ENCODE assay signal across 7 mouse cellular contexts in genomic region chr12:76533377-76534222, GRCm38 (mm10). TPM values are rescaled to one million over a fixed set of nuclear protein-coding genes. Genes with fewer than 3 reads are reported as not detected.
DNase-seq lines count a peak whose midpoint lies in the region; ATAC-seq and TF ChIP-seq lines count a peak whose summit lies in the region.

No protein-coding gene starts in this region.

- peak; percentile 53; the same call in 1 of the 2 replicates for TF ChIP-seq POLR2A in liver, adult 2 months (IDR thresholded peaks at IDR 0.05; ENCODE audit: extremely low read depth, insufficient read depth, low read length)

- peak overlapping the region; percentile 98 for H3K4me2 ChIP-seq in intestine, embryonic 14.5 days (ENCODE audit: low read length)
- H3K4me2 ChIP-seq in midbrain, postnatal 0 days (ENCODE audit: low read depth, low read length, poor library complexity, severe bottlenecking) = peak overlapping the region; percentile 98
- peak overlapping the region; percentile 77 for H3K4me2 ChIP-seq in stomach, embryonic 14.5 days (replicated peaks; ENCODE audit: low read depth, low read length)

- peak overlapping the region; percentile 87 for H3K27ac ChIP-seq in intestine, embryonic 14.5 days (ENCODE audit: low read depth)
- H3K27ac ChIP-seq in liver, adult 2 months (replicated peaks; ENCODE audit: insufficient read depth, low read depth, low read length) = peak overlapping the region; percentile 94
- no peak overlapping the region for H3K27ac ChIP-seq in midbrain, postnatal 0 days (ENCODE audit: low read depth, low read length)
- peak overlapping the region; percentile 88 for H3K27ac ChIP-seq in stomach, embryonic 14.5 days (ENCODE audit: low read length)

- no peak for TF ChIP-seq CTCF in liver, adult 2 months (IDR thresholded peaks at IDR 0.05; ENCODE audit: low read depth, low read length)
- TF ChIP-seq CTCF in midbrain, postnatal 0 days (IDR thresholded peaks at IDR 0.05) = no peak

- peaks cover 16% of the 10 kb centered on the region for H3K27me3 ChIP-seq in intestine, embryonic 14.5 days (replicated peaks; ENCODE audit: control insufficient read depth, insufficient read depth, low read length)
- H3K27me3 ChIP-seq in liver, adult 2 months (ENCODE audit: control insufficient read depth, insufficient read depth, low read length) = no peaks in the 10 kb centered on the region
- H3K27me3 ChIP-seq in midbrain, postnatal 0 days (ENCODE audit: insufficient read depth, low read length) = peaks cover 40% of the 10 kb centered on the region
- peaks cover 3% of the 10 kb centered on the region; the same call in 1 of the 2 replicates for H3K27me3 ChIP-seq in stomach, embryonic 14.5 days (ENCODE audit: control insufficient read depth, insufficient read depth, low read length)

- no peaks in the 10 kb centered on the region for H3K36me3 ChIP-seq in intestine, embryonic 14.5 days (ENCODE audit: control insufficient read depth, insufficient read depth, low read length)
- no peaks in the 10 kb centered on the region for H3K36me3 ChIP-seq in liver, adult 2 months (ENCODE audit: control insufficient read depth, insufficient read depth, low read length)
- H3K36me3 ChIP-seq in midbrain, postnatal 0 days (ENCODE audit: insufficient read depth, low read length) = no peaks in the 10 kb centered on the region
- H3K36me3 ChIP-seq in stomach, embryonic 14.5 days (ENCODE audit: control insufficient read depth, insufficient read depth, low read length) = no peaks in the 10 kb centered on the region

- intact Hi-C loops in gastrocnemius, postnatal 36 days (cut with DNase I) = no loop called here

- no peaks in the 10 kb centered on the region for H3K9me3 ChIP-seq in intestine, embryonic 14.5 days (ENCODE audit: control insufficient read depth, low read length)
- H3K9me3 ChIP-seq in midbrain, postnatal 0 days (ENCODE audit: low read length) = no peaks in the 10 kb centered on the region
- no peaks in the 10 kb centered on the region for H3K9me3 ChIP-seq in stomach, embryonic 14.5 days (ENCODE audit: control insufficient read depth, low read depth, low read length)

- WGBS in intestine, embryonic 14.5 days = under 1% methylated on average over 72 of the region's 74 CpGs
- under 1% methylated on average over 72 of the region's 74 CpGs for WGBS in liver, adult 2 months
- under 1% methylated on average over 52 of the region's 74 CpGs for WGBS in midbrain, postnatal 0 days
- under 1% methylated on average over 74 of the region's 74 CpGs for WGBS in stomach, embryonic 14.5 days

- H3K4me1 ChIP-seq in intestine, embryonic 14.5 days (replicated peaks; ENCODE audit: control insufficient read depth, insufficient read depth, low read length) = peaks cover 25% of the 10 kb centered on the region; the same call in 1 of the 2 replicates
- H3K4me1 ChIP-seq in liver, adult 2 months (ENCODE audit: control insufficient read depth, insufficient read depth, low read length) = peaks cover 16% of the 10 kb centered on the region
- H3K4me1 ChIP-seq in midbrain, postnatal 0 days (ENCODE audit: insufficient read depth, low read length) = peaks cover 4% of the 10 kb centered on the region; the same call in 1 of the 2 replicates
- peaks cover 20% of the 10 kb centered on the region; the same call in 1 of the 2 replicates for H3K4me1 ChIP-seq in stomach, embryonic 14.5 days (ENCODE audit: control insufficient read depth, insufficient read depth, low read length)

- peak overlapping the region; percentile 79 for H3K9ac ChIP-seq in intestine, embryonic 14.5 days (ENCODE audit: low read length)
- peak overlapping the region; percentile 90 for H3K9ac ChIP-seq in liver, adult 2 months (ENCODE audit: low read depth, low read length)
- H3K9ac ChIP-seq in midbrain, postnatal 0 days (replicated peaks; ENCODE audit: low read length, poor library complexity, severe bottlenecking) = peak overlapping the region; percentile 44
- H3K9ac ChIP-seq in stomach, embryonic 14.5 days (replicated peaks; ENCODE audit: low read depth, low read length) = peak overlapping the region; percentile 82

- peak overlapping the region; percentile 83 for H3K4me3 ChIP-seq in intestine, embryonic 14.5 days (ENCODE audit: low read depth, low read length)
- peak overlapping the region; percentile 85 for H3K4me3 ChIP-seq in liver, adult 2 months (ENCODE audit: insufficient read depth, low read depth, low read length)
- peak overlapping the region; percentile 58 for H3K4me3 ChIP-seq in midbrain, postnatal 0 days (ENCODE audit: low read depth, low read length)
- H3K4me3 ChIP-seq in stomach, embryonic 14.5 days (ENCODE audit: low read depth, low read length) = peak overlapping the region; percentile 72

- ATAC-seq in intestine, embryonic 14.5 days (replicated peaks; ENCODE audit: low FRiP score, low TSS enrichment, low read depth) = peak; percentile 89
- peak; percentile 49 for ATAC-seq in midbrain, postnatal 0 days (ENCODE audit: low FRiP score)
- peak; percentile 91 for ATAC-seq in stomach, embryonic 14.5 days (ENCODE audit: insufficient number of reproducible peaks, insufficient read depth, low FRiP score, low read depth)

- peak; percentile 92 for DNase-seq in ZHBTc4 (ENCODE audit: low read depth, low spot score)
- peak; percentile 80 to 84 for DNase-seq in cerebellum, postnatal 10 days
- peak; percentile 77 to 78 for DNase-seq in gastrocnemius, postnatal 36 days
- DNase-seq in intestine, embryonic 14.5 days (ENCODE audit: low spot score) = peak; percentile 92
- DNase-seq in liver, adult 2 months (ENCODE audit: extremely low read depth, low read depth, low spot score) = peak; percentile 86
- DNase-seq in midbrain, postnatal 0 days (ENCODE audit: low spot score) = peak; percentile 40

- H3K79me2 ChIP-seq in liver, adult 2 months (ENCODE audit: control insufficient read depth, insufficient read depth, low read length) = peaks cover 23% of the 10 kb centered on the region; the same call in 1 of the 2 replicates

RNA-seq across cellular contexts. Expression of gene Plekhg3, which starts 2.9 kb away (rescaled TPM):
- total RNA-seq in gastrocnemius, postnatal 36 days (2021) = 1 to 10 TPM; 5.4 to 5.5 TPM
- polyA plus RNA-seq in intestine, embryonic 14.5 days (2014; fragmentation: Nextera tagmentation; extraction: Ambion mirVana) = 9.5 and 10.4 TPM in 2 replicates
- 16.5 and 27.0 TPM in 2 replicates for total RNA-seq in liver, adult 2 months (2014; rRNA removed)
- 12.5 and 17.1 TPM in 2 replicates for polyA plus RNA-seq in liver, adult 2 months (2012; rRNA removed)
- 6.2 and 8.4 TPM in 2 replicates for total RNA-seq in midbrain, postnatal 0 days (2014; rRNA removed)
- polyA plus RNA-seq in midbrain, postnatal 0 days (2015; fragmentation: Nextera tagmentation; extraction: Ambion mirVana) = 0.71 and 1.2 TPM in 2 replicates
- polyA plus RNA-seq in stomach, embryonic 14.5 days (2014; fragmentation: Nextera tagmentation; extraction: Ambion mirVana) = 13.8 TPM in 2 replicates

Comparison
In these comparisons a context has a peak if more than half of its experiments do, and no peak if none do; other contexts are left out.
1. DNase-seq: peak in every context shown above with its lines; median percentile 92 in ZHBTc4; 92 in intestine, embryonic 14.5 days; 86 in liver, adult 2 months; 82 in cerebellum, postnatal 10 days; 78 in gastrocnemius, postnatal 36 days; 40 in midbrain, postnatal 0 days.